Mouse (Mus musculus): ENCODE data around the gene Shank1. TPM values are rescaled to one million over a fixed set of nuclear protein-coding genes. Genes with fewer than 3 reads are reported as not detected.

Gene Shank1
- total RNA-seq, 2 experiments from 2014 or later: 566 to 582 TPM

DNA sequence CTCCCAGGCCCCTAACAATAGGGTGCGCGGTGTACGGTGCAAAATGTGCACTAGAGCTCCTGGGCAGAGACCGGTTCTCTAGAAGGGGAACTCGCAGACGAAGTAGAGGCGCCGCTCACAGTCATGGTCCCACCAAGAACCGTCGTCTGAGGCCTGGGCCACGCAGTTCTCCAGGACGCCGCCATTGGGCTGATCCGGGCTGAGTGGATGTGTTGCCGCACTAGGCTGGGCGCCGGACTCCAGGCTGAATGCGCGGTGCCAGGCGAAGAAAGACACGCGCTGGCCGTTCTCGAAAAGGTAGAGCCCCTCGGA, 5.6 kb upstream of the Shank1 start:
- no peak for DNase-seq (ENCODE audit: low spot score in 2 of 2)

DNA sequence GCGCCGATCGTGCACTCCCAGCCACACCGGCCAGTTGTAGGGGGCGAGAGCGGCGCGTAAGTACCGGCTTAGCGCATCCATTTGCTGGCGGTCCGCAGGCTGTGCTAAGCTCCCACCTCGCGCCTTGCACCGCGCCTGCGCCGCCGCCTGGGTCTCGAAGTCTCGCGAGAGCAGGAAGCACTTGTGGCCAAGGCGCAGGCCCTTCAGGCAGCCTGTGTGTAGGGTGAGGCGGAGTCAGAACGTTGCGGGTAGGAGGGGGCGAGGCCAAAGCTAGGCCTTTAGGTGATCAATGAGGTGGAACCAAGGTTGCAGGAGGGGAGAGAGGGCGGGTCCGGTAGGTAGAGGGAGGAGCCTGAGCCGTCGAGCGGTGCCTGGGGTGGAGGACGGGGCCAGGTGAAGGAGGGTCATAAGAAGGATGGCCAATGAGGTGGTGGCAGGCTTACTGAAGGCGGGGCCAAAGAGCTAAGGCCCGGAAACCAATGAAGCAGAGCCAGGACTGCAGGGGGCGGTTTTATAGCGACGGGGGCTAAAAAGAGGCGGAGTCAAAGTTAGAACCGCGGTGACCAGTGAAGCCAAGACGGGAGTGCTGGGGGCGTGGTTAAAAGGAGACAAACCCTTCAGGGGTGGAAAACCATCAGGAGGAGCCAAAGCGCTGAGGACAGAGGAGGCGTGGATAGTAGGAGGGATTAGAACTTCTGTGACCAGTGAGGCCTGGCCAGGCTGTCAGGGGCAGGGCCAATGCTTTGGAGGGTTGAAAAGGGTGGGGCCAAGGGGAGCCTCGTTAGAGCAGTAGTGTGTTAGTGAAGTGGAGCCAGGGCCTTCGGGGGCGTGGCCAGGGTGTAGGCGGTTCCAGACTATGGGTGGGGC, 5.0 kb upstream of the Shank1 start:
- peak; percentile 97 for DNase-seq (ENCODE audit: low spot score in 2 of 2)

DNA sequence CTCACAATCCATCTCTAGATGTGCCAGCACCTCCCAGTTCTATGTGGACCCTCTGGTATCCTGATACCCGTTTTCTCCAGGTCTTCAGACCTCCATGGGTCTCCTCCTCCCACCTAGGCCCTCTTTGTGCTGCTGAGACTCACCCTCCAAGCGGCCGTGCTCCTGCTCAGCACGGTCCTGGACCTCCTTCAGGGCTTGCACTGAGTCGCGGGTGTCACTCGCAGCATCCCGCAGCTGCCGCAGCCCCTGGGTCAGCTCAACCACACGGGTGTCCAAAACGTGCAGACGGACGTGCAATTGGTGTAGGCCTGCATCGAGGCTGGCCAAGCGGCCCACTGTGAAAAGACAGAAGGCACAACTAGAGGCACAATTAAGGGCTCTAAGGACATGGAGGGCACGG, 4.4 kb upstream of the Shank1 start:
- DNase-seq (ENCODE audit: low spot score in 2 of 2): no peak

DNA sequence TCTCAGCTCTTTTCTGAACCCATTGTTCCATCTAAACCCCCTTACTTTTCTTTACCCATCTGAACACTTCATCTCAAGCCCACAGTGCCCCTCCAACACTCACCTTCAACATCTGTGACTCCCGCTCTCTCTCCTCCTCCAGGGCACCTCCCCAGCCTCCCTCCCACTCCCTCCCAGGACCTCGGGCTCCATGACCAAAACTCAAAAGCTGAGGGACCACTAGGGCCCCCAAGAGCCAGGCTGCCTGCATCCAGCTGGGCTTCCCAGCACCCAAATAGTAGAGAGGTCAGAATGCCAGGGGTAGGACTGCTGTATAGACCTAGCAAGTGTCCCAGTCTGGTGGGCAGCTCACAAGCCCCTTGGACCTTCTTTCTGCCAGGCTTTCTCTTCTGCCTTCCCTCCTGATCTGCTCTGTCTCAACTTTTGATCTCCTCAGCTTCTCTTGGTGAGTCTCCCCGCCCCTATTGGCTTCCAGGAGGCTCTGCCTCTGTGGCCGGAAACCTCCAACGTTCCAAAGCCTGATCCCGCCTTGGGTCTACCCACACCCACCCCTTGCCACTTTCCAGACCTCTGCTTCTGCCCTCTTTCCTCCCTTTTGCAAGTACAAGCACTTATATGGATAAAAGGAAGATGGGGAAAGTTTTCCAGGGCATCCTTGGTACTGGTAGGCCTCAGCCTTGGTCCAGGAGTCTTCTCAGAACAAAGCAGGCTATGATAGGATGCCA, 3.4 kb upstream of the Shank1 start, which contains the start of gene Clec11a:
TSS of gene Clec11a (minus strand) at position 387 of the 725 bp plus-strand sequence.
- DNase-seq (ENCODE audit: low spot score in 2 of 2): no peak

DNA sequence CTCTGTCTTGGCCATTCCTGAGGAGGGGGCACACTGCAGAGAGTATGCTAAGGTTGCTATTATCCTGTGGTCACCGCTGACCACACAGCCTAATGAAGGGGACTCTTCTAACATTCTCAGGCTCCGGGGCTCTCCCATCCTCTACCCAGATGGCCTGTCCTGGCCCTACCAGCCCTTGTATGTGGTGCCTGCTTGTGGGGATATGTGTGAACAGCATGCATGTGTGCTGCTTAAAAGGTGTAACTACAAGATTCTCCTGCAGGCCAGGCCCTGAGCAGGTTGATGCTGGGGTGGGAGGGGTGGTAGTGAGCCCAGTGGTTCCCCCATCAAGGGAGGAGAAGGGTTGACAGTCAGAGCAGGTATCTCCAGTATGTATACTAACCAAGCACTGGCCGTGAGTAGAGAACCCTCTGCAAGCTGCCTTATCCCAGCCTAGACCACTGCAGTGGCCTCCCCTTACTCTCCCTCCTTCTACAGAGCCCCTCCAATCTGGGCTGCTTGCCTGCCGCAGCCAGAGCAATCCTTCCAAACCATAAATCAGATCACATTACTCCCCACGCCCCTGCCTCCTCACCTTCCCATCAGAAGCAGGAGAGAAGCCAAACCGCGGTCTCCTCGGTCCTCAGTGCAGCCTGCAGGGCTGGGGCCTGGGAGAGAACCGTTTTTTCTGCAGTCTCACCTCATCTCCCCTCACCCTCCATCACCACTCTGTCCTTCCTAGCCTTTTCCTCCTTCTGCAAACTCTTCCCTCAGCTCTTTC, 2.6 kb upstream of the Shank1 start:
- DNase-seq (ENCODE audit: low spot score in 2 of 2): no peak

- peak in 1 of 2 experiments; percentile 9 for DNase-seq (ENCODE audit: low spot score in 2 of 2)
Observed at GRCm38 (mm10) chr7:44310285-44310877, 328 bp downstream of the Shank1 start.

- DNase-seq (ENCODE audit: low spot score in 2 of 2): peak; percentile 45 to 69
Observed at GRCm38 (mm10) chr7:44310878-44311712, 1.0 kb downstream of the Shank1 start.

GRCm38 (mm10) chr7:44311713-44312304, 1.8 kb downstream of the Shank1 start:
- DNase-seq (ENCODE audit: low spot score in 2 of 2): peak in 1 of 2 experiments; percentile 24

- peak in 1 of 2 experiments; percentile 2 for DNase-seq (ENCODE audit: low spot score in 2 of 2)
Observed at GRCm38 (mm10) chr7:44312484-44312883, 2.4 kb downstream of the Shank1 start.

- DNase-seq (ENCODE audit: low spot score in 2 of 2): no peak
Observed at GRCm38 (mm10) chr7:44317913-44318312, 7.9 kb downstream of the Shank1 start.

DNA sequence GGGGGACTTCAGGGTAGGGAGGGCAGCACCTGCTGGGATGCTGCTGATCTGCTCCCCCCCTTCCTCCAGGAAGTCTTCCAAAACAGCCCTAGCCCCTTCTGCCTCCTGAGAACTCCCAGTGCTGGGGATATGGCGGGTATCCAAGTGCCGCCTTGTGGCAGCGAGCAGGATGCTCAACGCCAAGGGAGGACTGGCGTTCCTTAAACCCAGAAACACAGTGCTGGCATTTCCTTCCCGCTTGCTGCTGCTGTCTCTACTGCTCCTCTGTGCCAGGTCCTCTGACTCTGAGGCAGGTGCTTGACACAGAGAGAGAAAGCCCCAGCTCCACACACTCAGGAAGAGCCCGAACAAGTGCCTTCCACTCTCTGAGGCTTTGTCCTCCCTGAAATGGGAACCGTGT, 10.8 kb downstream of the Shank1 start:
- DNase-seq (ENCODE audit: low spot score in 2 of 2): peak; percentile 73 to 79

DNA sequence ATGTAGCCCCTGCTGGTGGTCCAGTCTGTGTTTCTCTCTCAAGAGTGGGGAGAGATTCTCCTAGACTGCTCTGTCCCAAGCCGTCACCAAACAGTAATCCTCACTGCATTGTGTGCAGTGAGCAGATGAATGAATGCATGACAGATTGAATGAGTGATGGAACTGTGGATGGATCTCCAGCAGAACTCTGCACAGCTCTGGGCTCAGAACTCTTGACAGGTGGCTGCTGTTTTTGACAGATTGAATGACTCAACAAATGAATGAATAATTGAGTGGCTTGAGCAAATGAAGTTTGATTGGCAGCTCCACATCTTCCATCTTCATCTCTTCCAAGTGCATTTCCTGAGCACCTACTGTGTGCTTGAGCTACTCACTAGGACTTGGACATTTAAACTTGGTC, 12.2 kb downstream of the Shank1 start:
- DNase-seq (ENCODE audit: low spot score in 2 of 2): peak in 1 of 2 experiments; percentile 77

DNA sequence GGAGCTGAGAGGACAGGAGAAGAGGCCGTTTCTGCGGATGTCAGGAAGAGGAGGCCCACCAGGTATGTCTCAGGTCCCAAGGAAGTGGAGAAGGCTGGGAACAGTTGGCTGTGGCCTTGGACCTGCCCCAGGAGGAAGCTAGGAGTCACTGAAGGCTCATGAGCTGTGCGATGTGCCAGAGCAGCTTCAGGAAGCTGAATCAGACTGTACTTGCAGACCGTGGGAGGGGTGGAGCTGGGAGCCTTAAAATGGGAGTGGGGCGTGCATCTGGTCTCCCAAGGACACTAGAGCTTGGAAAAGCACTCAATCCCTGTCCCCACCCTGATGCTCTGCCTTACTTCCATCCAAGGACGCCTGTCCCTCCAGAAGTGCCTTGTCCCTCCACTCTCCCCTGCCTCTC, 16.6 kb downstream of the Shank1 start:
- no peak for DNase-seq (ENCODE audit: low spot score in 2 of 2)

GRCm38 (mm10) chr7:44332336-44332735, 22.3 kb downstream of the Shank1 start:
- DNase-seq (ENCODE audit: low spot score in 2 of 2): no peak

- DNase-seq (ENCODE audit: low spot score in 2 of 2): no peak
Observed at GRCm38 (mm10) chr7:44334139-44334538, 24.1 kb downstream of the Shank1 start.

DNA sequence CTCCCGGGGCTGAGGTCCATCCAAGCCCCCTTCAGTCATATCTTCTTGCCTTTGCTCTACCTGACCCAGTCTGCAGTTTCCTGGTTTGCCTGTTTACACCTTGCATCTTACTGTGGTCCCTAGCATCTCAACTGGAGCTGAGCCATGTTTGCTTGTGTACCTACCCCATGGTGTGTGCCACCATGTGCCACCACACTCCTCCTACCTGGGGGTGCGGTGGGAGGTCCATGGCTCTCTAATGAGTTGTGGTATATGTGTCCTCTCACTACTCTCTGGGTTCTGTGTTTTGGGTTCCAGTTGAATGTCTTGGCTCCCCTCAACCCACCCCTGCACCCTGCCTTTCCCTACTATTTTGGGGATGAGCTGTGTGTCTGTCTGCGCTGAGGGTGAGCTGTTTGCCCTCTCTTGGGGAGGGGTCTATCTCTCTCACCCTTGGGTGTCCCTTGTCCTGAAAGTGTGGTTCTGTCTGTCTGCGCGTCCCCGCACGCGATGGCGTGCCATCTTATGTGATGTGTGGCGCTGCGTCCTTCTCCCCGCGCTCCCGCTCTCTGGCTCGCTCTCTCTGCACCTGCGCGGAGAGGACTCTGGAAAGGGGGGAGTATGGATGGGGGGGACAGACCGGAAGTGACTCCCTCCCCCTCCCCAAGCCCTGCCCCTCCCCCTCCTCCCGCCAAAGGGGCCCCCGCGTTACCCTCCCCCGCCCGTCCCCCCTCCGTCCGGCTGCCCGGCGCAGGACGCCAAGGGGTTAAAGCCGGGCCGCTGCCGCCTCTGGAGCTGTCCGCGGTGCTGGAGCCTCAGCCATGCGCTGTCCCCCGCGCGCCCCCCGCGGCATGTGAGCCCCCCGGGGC, 25.2 kb downstream of the Shank1 start:
- DNase-seq (ENCODE audit: low spot score in 2 of 2): no peak

DNA sequence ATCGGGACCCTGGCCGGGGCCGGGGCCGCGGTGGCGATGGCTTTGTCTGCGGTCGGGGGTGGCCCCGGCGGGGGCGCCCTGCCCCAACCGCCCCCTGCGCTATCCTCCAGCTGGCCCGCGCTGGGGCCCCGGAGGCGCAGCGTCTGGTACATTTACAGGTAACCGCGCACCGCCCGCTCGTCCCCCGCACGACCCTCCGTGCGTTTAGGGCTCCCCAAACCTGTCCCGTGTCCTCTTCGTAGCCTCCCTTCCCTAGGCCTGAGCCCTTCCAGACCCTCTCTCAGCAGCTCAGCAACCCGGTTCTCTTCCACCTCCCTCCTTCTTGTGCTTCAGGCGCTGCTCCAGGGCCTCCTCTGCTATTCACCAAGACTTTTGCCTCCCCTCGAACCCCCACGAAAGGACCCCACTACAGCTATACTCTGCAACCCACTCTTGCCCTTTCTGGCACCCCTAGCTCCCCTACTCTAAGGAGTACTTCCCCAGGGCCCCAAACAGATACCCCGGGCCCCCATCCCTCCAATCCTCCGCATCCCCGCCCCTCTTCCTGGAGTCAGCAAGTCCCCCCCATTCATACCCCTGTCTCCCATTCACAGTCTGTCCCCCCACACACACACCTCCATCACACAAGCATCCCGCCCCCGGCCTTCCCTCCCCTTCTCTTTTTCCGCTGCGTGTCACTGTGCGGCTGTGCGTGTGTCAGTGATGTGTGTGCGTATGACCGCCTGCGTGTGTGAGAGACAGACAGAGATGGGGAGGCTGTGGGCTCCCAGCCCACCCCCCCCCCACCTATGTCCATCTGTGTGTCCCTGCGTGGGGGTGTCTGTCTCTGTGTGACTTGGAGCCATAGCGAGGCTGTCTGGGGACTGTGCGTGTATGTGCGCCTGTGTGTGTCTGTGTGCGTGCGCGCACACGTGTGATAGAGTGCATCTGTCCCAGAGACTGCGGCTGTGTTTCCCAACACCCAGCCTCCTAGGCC, 26.3 kb downstream of the Shank1 start:
- peak in 1 of 2 experiments; percentile 67 for DNase-seq (ENCODE audit: low spot score in 2 of 2)

Measured in layer of hippocampus, postnatal 14 days (tissue).